Mouse (Mus musculus) cortical plate, adult 2 months (tissue): Measurements from ENCODE around the gene Slc25a29. TPM values are rescaled to one million over a fixed set of nuclear protein-coding genes. Genes with fewer than 3 reads are reported as not detected.

Source experiments
- H3K27ac ChIP-seq: fragments of 200-500 bp; 2 replicates; pipeline ENCODE4 v1.5.1; 2012; ENCODE audit warnings: low read length, control low read depth, inconsistent platforms; ENCODE audit not compliant: insufficient read depth
- H3K4me1 ChIP-seq: fragments of 200-500 bp; 2 replicates; pipeline ENCODE4 v1.6.1; 2011; ENCODE audit warnings: low read length; ENCODE audit not compliant: control insufficient read depth, insufficient read depth
- H3K4me3 ChIP-seq: fragments of 200-500 bp; 2 replicates; pipeline ENCODE4 v1.5.1; 2011; ENCODE audit warnings: mild to moderate bottlenecking, low read length, control low read depth; ENCODE audit not compliant: insufficient read depth
- CTCF ChIP-seq: fragments of 200-500 bp; IDR thresholded peaks from 2 replicates; pipeline ENCODE4 v1.5.1; 2011; ENCODE audit warnings: mild to moderate bottlenecking, control low read depth, low read length; ENCODE audit not compliant: insufficient read depth; ENCODE audit errors: extremely low read depth
- POLR2A ChIP-seq: fragments of 200-500 bp; IDR thresholded peaks from 2 replicates; pipeline ENCODE4 v1.6.1; 2011; ENCODE audit warnings: mild to moderate bottlenecking, low read length, control low read depth; ENCODE audit not compliant: insufficient read depth; ENCODE audit errors: extremely low read depth
- polyA plus RNA-seq: library from polyadenylated mRNA; depleted of rRNA; stranded (reverse); fragments of >200 nt; gene quantifications from 2 replicates; pipeline ENCODE4 v1.2.3, GENCODE M21; 2012

The Slc25a29 gene
- polyA plus RNA-seq, 1 experiment, result 17.4 TPM

DNA sequence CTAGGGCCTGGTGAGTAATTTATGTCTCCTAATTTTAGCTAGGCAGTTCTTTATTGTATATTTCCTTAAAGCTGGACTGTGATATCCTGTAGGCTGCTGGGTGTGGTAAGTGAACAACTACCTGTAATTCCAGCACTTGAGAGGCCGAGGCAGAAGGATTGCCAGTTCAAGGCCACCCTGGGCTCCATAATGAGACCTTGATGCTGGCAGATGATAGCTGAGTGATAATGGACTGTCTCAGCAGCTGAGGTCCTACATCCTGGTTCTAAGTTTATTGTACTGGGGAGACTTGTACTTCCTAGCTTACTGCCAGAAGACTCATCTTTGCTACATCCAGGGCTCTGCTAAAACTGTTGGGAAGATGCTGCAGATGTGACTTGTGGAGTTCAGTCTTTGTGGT, 25.9 kb downstream of the Slc25a29 start:
- no peak for TF ChIP-seq CTCF
- TF ChIP-seq POLR2A, result no peak
- H3K4me1 ChIP-seq, result peaks cover 15% of the 10 kb centered on the region
- H3K4me3 ChIP-seq, result no peak overlapping the region
- no peak overlapping the region for H3K27ac ChIP-seq

DNA sequence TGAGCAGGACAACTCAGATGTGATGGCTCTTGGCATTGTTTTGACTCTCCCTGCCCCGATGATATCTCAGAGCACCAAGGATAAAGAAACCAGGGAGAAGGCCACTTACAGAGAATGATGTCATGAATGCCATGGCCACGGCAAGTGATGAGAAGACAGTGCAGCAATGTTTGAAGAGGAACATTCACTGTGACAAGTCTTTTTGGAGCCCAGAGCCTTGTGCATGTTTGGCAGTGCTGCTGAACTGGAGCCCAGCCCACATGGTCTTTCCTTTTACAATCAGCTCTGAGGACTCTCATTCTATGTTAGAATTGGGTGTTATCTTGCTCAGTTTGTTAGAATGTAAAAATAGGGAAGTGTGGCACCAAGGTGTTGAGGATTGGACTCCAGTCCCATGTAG, 27.2 kb downstream of the Slc25a29 start:
- TF ChIP-seq CTCF (no peak), POLR2A (no peak)
- H3K27ac ChIP-seq, result no peak overlapping the region
- no peak overlapping the region for H3K4me3 ChIP-seq
- peaks cover 9% of the 10 kb centered on the region for H3K4me1 ChIP-seq

DNA sequence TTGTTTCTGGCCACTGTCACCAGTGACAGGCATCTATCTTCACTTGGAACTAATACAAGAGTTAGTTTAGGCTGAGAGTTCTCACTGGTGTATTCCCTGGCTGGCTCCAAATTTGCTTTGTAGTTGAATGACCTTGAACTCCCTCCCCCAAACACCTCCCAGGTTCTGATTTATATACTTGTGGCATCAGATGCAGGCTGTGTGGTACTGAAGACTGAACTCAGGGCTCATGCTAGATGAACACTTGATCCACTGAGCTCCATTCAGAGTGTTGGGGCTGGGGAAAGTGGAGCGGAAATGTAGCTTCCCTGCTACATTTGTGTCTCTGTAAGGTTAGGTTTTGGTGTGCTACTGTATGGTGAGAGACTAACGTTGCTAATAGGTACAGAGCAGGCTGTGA, 31.3 kb downstream of the Slc25a29 start:
- Histone ChIP-seq H3K4me1 (peaks cover 16% of the 10 kb centered on the region), H3K27ac (no peak overlapping the region), H3K4me3 (no peak overlapping the region)
- TF ChIP-seq POLR2A (no peak), CTCF (no peak)

DNA sequence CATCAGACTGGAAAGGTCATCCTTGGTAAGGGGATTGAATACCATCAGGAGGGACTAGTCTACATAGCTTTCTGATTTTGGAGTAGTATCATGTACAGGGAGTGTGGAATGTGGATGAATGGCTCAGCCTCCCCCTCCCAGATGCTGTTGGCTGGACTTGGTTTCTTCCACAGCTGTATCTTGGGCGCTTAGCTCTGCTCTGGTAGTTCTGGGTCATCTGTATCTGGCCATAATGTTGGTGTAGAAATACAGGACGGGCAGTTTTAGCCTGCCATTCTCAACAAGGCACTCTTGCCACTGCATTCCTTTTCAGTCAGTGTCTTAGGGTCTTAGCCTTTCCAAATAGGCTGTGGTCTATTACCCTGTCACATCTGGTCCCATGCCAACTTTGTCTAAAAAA, 34.1 kb downstream of the Slc25a29 start:
- Histone ChIP-seq H3K4me3 (no peak overlapping the region), H3K27ac (no peak overlapping the region), H3K4me1 (peaks cover 11% of the 10 kb centered on the region)
- TF ChIP-seq CTCF (no peak), POLR2A (no peak)

DNA sequence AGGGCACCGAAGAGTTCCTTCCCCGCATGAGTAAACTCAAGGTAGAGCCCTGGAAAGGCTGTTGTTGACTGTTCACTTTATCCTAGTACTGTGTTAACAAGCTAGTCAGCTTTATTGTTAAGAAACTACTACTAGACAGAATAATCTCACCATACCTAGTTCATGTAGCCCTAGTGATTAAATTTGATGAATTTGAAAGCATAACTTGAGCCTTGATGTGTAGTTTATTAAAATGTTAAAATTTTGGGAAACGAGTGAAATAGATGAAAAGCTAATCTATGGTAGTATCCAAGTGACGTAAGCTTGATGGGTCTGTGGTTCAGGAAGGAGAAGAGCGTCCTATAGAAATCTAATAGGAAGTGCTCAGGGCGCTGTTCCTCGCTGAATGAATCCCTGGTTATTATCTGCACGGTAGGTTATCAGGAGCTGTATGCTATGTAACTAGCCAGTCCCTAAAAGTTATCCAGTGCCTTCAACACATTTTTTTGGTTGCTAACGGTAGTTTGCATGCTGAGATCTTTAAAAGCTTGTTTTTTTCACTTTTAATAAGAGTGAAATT, 40.6 kb downstream of the Slc25a29 start:
- Histone ChIP-seq H3K4me3 (peak overlapping the region; percentile 100), H3K27ac (0 out of 2 replicates have a peak overlapping the region, but pooled peaks have one; percentile 47), H3K4me1 (peaks cover 4% of the 10 kb centered on the region; the same call in 1 of the 2 replicates)
- TF ChIP-seq CTCF (no peak), POLR2A (no peak)

DNA sequence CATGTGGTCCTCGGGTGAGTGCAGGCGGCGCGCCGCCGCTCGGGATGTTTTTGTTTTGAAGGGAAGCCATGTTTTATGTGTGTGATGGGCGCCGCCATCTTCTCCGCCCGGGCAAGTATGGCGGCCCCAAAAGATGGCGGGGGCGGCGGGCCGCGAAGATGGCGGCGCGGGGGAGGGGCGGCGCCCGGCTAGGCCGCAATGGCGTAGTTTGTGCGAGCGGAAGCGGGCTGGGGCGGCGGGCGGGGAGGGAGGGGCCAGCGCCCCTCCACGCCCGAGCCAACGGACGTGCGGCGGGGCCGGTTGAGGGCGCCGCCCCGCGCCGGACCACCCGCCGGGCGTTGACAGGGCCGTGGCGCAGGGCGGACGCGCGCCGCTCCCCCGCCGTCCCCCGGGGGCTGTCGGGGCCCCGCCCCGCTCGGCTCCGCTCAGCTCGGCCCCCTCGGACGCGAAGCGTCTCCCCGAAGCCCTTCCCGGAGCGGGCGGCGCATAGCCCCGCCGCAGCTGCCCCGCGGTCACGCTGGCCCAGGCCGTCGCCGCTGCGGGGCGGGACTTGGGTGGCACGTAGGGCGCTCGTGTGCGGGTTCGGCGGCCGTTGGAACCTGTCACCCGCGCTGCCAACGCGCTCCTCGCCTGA, 41.5 kb downstream of the Slc25a29 start:
- H3K4me3 ChIP-seq, result peak overlapping the region; percentile 100
- H3K4me1 ChIP-seq, result peaks cover 2% of the 10 kb centered on the region; the same call in 1 of the 2 replicates
- TF ChIP-seq POLR2A (no peak; the same call in 1 of the 2 replicates), CTCF (no peak)
- H3K27ac ChIP-seq, result peak overlapping the region; percentile 96

DNA sequence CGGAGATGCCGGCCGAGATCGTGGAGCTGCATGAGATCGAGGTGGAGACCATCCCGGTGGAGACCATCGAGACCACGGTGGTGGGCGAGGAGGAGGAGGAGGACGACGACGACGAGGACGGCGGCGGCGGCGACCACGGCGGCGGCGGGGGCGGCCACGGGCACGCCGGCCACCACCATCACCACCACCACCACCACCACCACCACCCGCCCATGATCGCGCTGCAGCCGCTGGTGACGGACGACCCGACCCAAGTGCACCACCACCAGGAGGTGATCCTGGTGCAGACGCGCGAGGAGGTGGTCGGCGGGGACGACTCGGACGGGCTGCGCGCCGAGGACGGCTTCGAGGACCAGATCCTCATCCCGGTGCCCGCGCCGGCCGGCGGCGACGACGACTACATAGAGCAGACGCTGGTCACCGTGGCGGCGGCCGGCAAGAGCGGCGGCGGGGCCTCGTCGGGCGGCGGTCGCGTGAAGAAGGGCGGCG, 42.2 kb downstream of the Slc25a29 start:
- Histone ChIP-seq H3K4me3 (peak overlapping the region; percentile 100), H3K27ac (peak overlapping the region; percentile 96), H3K4me1 (peaks cover 2% of the 10 kb centered on the region; the same call in 1 of the 2 replicates)
- TF ChIP-seq POLR2A, result no peak
- no peak for TF ChIP-seq CTCF

DNA sequence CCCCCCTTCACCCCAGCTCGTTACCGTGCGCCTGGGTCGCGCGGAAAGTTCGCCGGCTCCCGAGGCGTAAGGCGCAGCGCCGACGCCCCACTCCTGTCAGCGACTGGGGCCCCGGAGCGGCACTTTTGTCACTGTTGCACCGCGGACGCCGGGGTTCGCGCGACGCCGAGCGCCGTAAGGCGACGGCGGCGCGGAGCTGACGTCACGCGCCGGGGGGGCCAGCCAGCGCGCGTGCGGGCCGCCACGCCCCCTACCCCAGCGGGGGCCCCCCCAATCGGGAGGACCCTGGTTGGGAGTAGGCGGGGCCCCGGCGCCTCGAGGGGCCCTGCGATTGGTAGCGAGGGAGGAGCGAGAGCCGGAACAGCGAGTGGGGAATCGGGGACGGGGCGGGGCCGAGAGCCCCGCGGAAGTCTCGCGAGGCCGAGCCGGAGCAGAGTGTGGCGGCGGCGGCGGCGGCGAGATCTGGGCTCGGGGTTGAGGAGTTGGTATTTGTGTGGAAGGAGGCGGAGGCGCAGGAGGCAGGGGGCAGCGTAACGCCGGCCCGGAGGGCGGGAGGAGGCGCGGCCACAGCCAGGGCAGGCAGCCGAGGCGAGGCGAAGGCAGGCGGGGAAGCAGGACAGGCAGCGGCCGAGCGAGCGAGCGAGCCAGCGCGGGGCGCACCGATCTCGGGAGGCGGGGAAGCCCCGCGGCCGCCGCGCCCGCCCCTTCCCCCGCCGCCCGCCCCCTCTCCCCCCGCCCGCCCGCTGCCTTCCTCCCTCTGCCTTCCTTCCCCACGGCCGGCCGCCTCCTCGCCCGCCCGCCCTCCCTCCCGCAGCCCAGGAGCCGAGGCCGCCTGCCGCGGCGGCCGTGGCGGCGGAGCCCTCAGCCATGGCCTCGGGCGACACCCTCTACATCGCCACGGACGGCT, 42.9 kb downstream of the Slc25a29 start, which contains the start of gene Yy1:
Yy1 (plus strand) TSS at position 428 of the 907 bp plus-strand sequence.
- peak within 1 kb of the TSS; percentile 100 for H3K4me3 ChIP-seq
- peak within 1 kb of the TSS; percentile 98 for H3K27ac ChIP-seq
- TF ChIP-seq POLR2A (peak; percentile 67), CTCF (no peak)
- peaks cover 2% of the 10 kb centered on the region; the same call in 1 of the 2 replicates for H3K4me1 ChIP-seq

DNA sequence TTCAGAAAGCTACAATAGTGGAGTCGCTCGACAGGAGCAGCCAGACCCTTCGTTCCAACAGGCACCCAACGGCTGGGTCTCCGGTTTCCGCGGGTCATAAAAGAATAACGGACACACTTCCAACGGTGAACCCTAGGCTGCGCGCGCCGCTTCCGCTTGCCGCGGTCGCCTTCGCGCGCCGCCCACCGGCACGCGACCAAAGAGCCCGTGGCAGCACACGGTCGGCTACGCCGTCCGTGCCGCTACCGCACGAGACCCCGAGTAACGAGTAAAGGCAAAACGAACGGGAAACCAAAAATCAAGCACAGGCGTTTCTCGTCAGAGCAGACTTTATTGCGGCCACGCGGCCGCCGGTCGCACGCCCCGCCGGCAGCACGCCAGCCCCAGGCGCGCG, 43.5 kb downstream of the Slc25a29 start:
- Histone ChIP-seq H3K4me1 (peaks cover 2% of the 10 kb centered on the region; the same call in 1 of the 2 replicates), H3K27ac (peak overlapping the region; percentile 85), H3K4me3 (peak overlapping the region; percentile 100)
- TF ChIP-seq CTCF (no peak), POLR2A (no peak)
